Mouse (Mus musculus): ENCODE results near the gene Gtdc1. TPM values are rescaled to one million over a fixed set of nuclear protein-coding genes. Genes with fewer than 3 reads are reported as not detected.

Gtdc1 gene
- 0.97 and 1.4 TPM in 2 replicates for polyA plus RNA-seq (2012; rRNA removed; ENCODE audit: low replicate concordance)

GRCm38 (mm10) chr2:44927482-44927811, at the start of gene Gtdc1:
Gtdc1 (minus strand) TSS chr2:44927657.

Other genes with a start within 250 kb of the Gtdc1 start
- gene Zeb2, start 189.7 kb upstream of the Gtdc1 start, polyA plus RNA-seq (2012; rRNA removed; ENCODE audit: low replicate concordance) = 2.0 and 2.4 TPM in 2 replicates